Mouse (Mus musculus): Measurements from ENCODE around the gene Clasp2. TPM values are rescaled to one million over a fixed set of nuclear protein-coding genes. Genes with fewer than 3 reads are reported as not detected.
"Not testable (repeated sequence)": the region's sequence is repeated elsewhere in the genome, so short reads cannot be mapped to it uniquely, and the experiment has no call there.

Clasp2 gene
- total and polyA plus RNA-seq, 2 experiments from 2014 or later: 107 to 242 TPM

- H3K36me3 ChIP-seq (ENCODE audit: insufficient read depth, low read length): no peaks in the 10 kb centered on the region; the same call in 1 of the 2 replicates
Observed at GRCm38 (mm10) chr9:113770640-113771039, 29.4 kb downstream of the Clasp2 start.

GRCm38 (mm10) chr9:113780863-113781262 lies 39.6 kb downstream of the Clasp2 start:
- Histone ChIP-seq H3K27me3 (ENCODE audit: insufficient read depth, low read length) (no peaks in the 10 kb centered on the region), H3K9ac (replicated peaks; ENCODE audit: low read length) (no peak overlapping the region), H3K4me3 (ENCODE audit: low read length) (no peak overlapping the region), H3K4me1 (ENCODE audit: insufficient read depth, low read length) (no peaks in the 10 kb centered on the region), H3K9me3 (ENCODE audit: low read length) (no peaks in the 10 kb centered on the region), H3K27ac (no peak overlapping the region), H3K36me3 (ENCODE audit: insufficient read depth, low read length) (no peaks in the 10 kb centered on the region), H3K4me2 (ENCODE audit: low read depth, low read length) (no peak overlapping the region)
- DNase-seq (ENCODE audit: low spot score) (no peak), ATAC-seq (no peak)
- TF ChIP-seq CTCF (IDR thresholded peaks at IDR 0.05; ENCODE audit: low read depth): no peak
- 93% methylated on average over 3 of the region's 3 CpGs for WGBS

More at GRCm38 (mm10) chr9:113770640-113771039, 29.4 kb downstream of the Clasp2 start:
- ATAC-seq: no peak
- no peak overlapping the region for H3K9ac ChIP-seq (replicated peaks; ENCODE audit: low read length)
- no peak overlapping the region for H3K27ac ChIP-seq
- no peak for DNase-seq (ENCODE audit: low spot score)
- no peak for TF ChIP-seq CTCF (IDR thresholded peaks at IDR 0.05; ENCODE audit: low read depth)
- no peak overlapping the region for H3K4me3 ChIP-seq (ENCODE audit: low read length)
- no peaks in the 10 kb centered on the region for H3K27me3 ChIP-seq (ENCODE audit: insufficient read depth, low read length)
- H3K9me3 ChIP-seq (ENCODE audit: low read length): no peaks in the 10 kb centered on the region
- H3K4me2 ChIP-seq (ENCODE audit: low read depth, low read length): no peak overlapping the region
- no peaks in the 10 kb centered on the region for H3K4me1 ChIP-seq (ENCODE audit: insufficient read depth, low read length)
- WGBS: 91% methylated on average over 4 of the region's 4 CpGs

DNA sequence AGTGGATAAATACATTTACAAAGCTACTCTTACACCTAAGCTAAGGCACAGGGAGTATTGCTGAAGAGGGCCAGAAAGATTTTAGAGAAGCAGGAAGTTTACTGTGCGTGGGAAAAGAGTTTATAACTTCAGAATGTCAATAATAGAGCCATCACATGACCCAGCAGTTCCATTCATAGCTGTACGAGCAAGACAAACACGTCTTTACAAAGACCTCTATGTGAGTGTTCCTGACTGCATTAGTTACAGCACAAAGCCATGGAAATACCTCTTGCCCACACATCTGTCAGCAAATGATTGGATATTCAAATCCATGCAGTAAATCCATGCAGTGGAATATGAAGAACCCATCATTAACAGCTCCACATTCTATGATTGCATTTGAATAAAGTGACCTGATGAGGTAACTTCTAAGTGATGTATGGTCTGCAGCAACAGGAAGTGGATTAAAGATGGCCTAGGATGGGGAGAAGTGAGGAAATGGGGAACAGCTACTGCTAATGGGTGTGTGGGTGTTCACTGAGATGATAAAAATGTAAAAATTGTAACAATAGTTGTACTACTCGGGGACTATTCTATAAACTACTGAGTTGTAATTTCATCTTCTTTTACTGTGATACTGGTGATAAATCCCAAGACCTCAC lies 41.2 kb downstream of the Clasp2 start:
- H3K9me3 ChIP-seq (ENCODE audit: low read length): no peaks in the 10 kb centered on the region
- no peak overlapping the region for H3K9ac ChIP-seq (replicated peaks; ENCODE audit: low read length)
- no peak for TF ChIP-seq CTCF (IDR thresholded peaks at IDR 0.05; ENCODE audit: low read depth)
- ATAC-seq (no peak), DNase-seq (ENCODE audit: low spot score) (no peak)
- no peak overlapping the region for H3K4me2 ChIP-seq (ENCODE audit: low read depth, low read length)
- no peaks in the 10 kb centered on the region for H3K4me1 ChIP-seq (ENCODE audit: insufficient read depth, low read length)
- no peaks in the 10 kb centered on the region for H3K27me3 ChIP-seq (ENCODE audit: insufficient read depth, low read length)
- no peak overlapping the region for H3K4me3 ChIP-seq (ENCODE audit: low read length)
- no peaks in the 10 kb centered on the region for H3K36me3 ChIP-seq (ENCODE audit: insufficient read depth, low read length)
- no peak overlapping the region for H3K27ac ChIP-seq
- WGBS: 49% methylated on average over 4 of the region's 4 CpGs

DNA sequence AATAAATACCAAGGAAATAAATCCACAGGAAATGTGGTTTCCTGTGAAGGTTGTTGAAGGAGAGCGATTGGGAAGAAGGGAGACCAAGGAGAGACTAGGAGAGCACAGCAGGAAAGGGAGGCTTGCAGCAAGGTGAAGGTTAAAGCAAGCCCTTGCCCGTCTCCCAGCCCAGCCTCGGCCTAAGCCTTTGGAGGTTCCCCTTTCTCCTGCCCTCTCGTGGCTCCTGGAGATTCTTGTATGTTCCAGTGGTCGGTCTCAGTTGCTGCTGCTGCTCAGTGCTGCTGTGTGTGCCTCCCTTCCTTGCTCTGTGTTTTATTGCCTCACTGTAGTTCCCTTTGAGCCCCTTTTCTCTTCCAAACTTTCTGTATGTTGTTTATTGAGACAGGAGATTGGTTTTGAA lies 42.4 kb downstream of the Clasp2 start:
- H3K36me3 ChIP-seq (ENCODE audit: insufficient read depth, low read length): no peaks in the 10 kb centered on the region
- H3K4me3 ChIP-seq (ENCODE audit: low read length): no peak overlapping the region
- no peak for TF ChIP-seq CTCF (IDR thresholded peaks at IDR 0.05; ENCODE audit: low read depth)
- no peaks in the 10 kb centered on the region for H3K9me3 ChIP-seq (ENCODE audit: low read length)
- ATAC-seq (no peak), DNase-seq (ENCODE audit: low spot score) (no peak)
- H3K4me1 ChIP-seq (ENCODE audit: insufficient read depth, low read length): no peaks in the 10 kb centered on the region
- 61% methylated on average over 5 of the region's 5 CpGs for WGBS
- H3K27me3 ChIP-seq (ENCODE audit: insufficient read depth, low read length): no peaks in the 10 kb centered on the region
- no peak overlapping the region for H3K9ac ChIP-seq (replicated peaks; ENCODE audit: low read length)
- no peak overlapping the region for H3K27ac ChIP-seq
- no peak overlapping the region for H3K4me2 ChIP-seq (ENCODE audit: low read depth, low read length)

GRCm38 (mm10) chr9:113789283-113789682 lies 48.0 kb downstream of the Clasp2 start:
- H3K4me2 ChIP-seq (ENCODE audit: low read depth, low read length); DNase-seq (ENCODE audit: low spot score); H3K9me3 ChIP-seq (ENCODE audit: low read length); ATAC-seq; H3K27me3 ChIP-seq (ENCODE audit: insufficient read depth, low read length); H3K4me1 ChIP-seq (ENCODE audit: insufficient read depth, low read length); H3K4me3 ChIP-seq (ENCODE audit: low read length); H3K36me3 ChIP-seq (ENCODE audit: insufficient read depth, low read length); H3K27ac ChIP-seq; H3K9ac ChIP-seq (replicated peaks; ENCODE audit: low read length): not testable (repeated sequence)
- 67% methylated on average over 4 of the region's 6 CpGs for WGBS

GRCm38 (mm10) chr9:113792651-113793512 lies 51.6 kb downstream of the Clasp2 start:
- H3K4me2 ChIP-seq (ENCODE audit: low read depth, low read length): peak overlapping the region; percentile 75
- no peaks in the 10 kb centered on the region for H3K27me3 ChIP-seq (ENCODE audit: insufficient read depth, low read length)
- peak overlapping the region; percentile 72 for H3K9ac ChIP-seq (replicated peaks; ENCODE audit: low read length)
- H3K4me3 ChIP-seq (ENCODE audit: low read length): peak overlapping the region; percentile 59
- peak overlapping the region; percentile 91 for H3K27ac ChIP-seq
- ATAC-seq (peak; percentile 96), DNase-seq (ENCODE audit: low spot score) (peak; percentile 92)
- H3K4me1 ChIP-seq (ENCODE audit: insufficient read depth, low read length): peaks cover 8% of the 10 kb centered on the region
- peak; percentile 23; the same call in 1 of the 2 replicates for TF ChIP-seq CTCF (IDR thresholded peaks at IDR 0.05; ENCODE audit: low read depth)
- H3K36me3 ChIP-seq (ENCODE audit: insufficient read depth, low read length): no peaks in the 10 kb centered on the region
- WGBS: under 1% methylated on average over 17 of the region's 17 CpGs
- no peaks in the 10 kb centered on the region for H3K9me3 ChIP-seq (ENCODE audit: low read length)
